Mouse (Mus musculus): Measurements from ENCODE around the gene Mrnip.
A peak's percentile ranks its signal among the peaks of the same experiment; 100 is the strongest.
"Not testable (repeated sequence)": the region's sequence is repeated elsewhere in the genome, so short reads cannot be mapped to it uniquely, and the experiment has no call there.

Gene Mrnip

DNA sequence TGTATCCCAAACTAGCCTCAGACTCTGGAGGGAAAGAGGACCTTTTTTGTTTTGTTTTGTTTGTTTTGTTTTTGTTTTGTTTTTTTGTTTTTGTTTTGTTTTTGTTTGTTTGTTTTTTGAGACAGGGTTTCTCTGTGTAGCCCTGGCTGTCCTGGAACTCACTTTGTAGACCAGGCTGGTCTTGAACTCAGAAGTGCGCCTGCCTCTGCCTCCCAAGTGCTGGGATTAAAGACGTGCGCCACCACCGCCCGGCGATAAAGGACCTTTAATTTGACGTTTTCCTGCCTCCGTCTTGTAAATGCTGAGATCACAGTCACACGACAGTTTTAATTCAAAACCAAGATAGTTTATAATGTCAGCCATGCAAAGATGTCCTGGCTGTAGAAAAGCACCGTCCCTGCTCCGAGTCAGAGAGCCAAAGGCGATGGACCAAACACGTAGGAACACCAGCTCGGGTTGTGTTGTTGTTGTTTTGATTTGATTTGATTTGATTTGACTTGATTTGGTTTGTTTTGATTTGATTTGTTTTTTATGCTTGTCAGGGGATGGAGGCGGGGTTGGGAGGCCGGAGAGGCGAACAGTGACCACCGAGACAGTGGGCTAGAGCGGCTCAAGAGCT is at the start of gene Mrnip:
Mrnip (plus strand) TSS at position 334 of the 619 bp plus-strand sequence.
- DNase-seq = not testable (repeated sequence)

DNA sequence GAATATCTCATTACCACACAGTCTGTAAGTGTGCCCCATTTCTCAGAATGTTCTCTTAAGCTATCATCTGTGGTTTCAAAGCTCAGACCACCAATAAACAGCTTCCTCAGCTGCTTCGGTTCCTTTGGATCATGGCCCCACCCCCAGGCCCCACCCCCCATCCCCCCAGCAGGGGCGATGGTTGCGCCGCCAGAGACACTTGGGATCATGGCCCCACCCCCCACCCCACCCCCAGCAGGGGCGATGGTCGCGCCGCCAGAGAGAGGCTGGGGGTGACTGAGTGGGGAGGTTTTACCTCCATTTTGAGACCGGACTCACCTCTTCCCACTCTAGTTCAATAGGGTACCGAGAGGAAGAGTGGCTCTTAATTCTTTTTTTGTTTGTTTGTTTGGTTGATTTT is 46.5 kb upstream of the Mrnip start:
- no peak for DNase-seq

DNA sequence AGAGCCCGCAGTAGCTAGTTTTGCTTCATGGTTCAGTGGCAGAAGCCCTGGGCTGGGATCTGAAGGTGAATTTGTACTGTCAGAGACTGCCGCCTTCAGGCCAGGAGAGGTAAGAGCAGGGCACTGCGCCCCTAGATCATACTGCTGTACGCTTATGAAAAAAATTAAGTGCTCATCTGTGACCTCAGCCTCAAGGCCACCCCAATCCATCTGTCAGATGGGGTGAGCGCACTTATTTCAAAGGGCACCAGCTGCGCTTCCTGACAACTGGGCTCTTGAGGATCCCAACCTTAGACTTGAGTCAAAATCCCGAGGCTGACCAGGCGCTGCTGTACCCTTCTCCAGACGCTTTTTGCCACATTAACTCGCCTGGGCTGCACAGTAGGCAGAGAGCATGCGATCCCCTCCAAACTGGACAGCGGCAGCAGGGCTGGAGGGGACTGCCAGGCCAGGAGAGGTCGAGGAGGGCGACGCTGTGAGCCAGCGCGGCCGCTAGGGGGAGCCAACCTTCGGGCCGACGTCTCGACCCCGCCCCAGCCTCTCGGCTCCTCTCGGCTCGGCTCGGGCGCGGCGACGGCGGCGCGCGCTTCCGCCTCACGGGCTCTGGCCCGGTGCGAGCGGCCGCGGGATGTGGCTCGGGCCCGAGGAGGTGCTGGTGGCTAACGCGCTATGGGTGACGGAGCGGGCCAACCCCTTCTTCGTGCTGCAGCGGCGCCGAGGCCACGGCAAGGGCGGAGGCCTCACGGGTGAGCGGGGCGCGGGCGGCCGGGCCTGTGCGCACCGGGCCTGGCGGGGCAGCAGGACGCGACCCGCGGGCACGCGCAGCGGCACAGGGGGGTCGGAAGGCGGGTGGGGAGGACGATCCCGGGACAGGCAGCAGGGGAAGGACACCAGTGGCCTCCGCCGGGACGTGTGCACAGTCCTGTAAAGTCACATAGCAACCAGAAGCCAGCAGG is 43.2 kb upstream of the Mrnip start, which contains the start of gene Tbc1d9b:
Tbc1d9b (plus strand) TSS at position 586 of the 956 bp plus-strand sequence.
- peak; percentile 95 to 96 for DNase-seq

DNA sequence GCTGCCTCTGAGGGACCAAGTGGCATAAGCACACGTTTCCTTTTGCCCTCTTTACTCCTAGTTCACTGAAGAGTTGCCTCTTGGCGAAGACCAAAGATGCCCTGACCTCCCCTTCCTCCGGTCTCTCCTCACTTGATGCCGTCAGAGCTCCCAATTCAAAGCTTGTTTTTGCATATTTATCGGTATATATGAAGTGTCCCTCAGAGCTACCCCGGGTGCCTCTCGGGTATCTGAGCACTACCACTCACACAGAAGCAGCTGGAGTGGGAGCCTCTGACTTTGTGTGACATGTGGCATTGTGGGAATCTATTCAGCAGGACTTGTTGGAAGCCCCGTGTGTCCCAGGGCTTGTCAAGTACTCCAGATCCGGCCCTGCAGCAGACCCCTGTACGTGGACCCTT is 42.4 kb upstream of the Mrnip start:
- DNase-seq = peak in 1 of 2 experiments; percentile 40

DNA sequence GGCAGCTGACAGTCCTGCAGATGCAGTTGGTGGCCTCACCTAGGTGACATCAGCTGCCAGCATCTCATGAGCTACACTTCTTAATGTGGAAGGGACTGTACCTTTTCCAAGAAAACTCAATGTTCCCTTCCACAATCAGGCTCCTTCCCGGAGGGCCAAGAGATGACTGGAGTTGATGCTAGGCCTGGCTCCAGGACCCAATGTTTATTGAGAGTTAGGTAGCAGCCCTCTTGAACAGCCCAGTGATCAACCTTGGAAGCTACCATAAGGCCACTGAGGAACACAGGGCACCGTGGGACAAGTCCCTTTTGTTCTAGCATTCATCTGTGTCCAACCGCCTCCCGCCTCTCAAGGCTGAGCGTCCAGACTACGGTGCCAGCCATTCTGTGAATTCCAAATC is 42.0 kb upstream of the Mrnip start:
- DNase-seq = peak; percentile 24 to 32

DNA sequence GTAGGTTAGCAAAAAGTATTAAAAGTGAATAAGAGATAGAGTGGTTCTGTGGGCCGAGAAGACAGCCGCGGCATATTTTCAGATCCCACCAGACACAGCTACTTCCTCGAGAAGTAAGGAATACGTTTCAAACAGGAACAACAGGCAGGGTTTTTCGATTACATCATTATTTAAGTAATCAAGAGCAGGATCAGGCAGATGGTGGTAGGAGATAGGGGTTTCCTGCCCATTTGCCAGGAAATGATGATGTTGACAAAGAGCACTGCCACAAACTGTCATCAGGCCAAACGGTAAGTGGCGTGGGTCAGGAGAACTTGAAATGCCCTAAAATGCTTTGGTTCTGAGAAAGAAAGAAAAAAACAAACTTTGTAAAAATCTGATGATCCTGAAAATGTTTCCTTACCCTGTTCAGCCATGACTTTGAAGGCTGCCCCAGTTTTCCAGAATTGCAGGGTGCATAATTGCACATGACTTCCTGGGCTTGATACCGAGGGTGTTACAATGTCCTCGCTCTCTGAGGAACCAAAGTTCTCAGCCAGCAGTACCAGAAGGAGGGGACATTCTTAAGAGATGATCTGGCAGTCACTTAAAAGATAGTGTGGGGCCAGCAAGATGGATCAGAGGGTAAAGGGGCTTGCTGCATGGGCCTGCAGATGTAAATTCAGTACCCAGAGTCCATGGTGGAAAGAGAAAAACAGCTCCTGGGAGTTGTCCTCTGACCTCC is 39.9 kb upstream of the Mrnip start:
- no peak for DNase-seq

DNA sequence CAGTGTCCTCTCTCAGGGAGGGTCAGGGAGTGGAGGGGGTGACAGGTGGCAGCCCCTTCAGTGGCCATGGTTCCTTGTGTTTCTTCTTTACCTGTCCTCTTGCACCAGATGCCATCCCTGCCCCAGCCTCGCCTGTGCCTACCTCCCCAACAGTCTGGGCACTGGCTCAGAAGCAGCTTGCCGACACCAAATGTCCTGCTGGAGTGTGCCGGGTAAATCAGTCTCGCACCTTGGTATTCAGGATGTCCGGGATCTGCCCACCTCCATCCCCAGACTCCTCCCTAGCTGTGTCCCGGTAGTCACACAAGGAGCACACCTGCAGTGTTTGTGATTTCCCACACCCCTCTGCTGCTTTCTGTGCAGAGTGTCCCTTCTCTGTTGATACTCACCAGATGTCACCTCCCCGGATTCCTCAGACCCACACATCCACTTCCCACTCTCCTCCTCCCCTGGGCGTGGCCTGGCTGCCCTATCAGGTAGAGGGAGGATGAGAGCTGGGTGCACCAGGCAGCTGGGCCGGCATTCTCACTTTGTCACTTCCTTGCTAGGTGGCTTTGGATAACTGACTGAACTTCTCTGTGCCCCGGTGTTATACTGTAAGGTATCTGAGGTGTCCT is 35.9 kb upstream of the Mrnip start:
- DNase-seq = no peak

DNA sequence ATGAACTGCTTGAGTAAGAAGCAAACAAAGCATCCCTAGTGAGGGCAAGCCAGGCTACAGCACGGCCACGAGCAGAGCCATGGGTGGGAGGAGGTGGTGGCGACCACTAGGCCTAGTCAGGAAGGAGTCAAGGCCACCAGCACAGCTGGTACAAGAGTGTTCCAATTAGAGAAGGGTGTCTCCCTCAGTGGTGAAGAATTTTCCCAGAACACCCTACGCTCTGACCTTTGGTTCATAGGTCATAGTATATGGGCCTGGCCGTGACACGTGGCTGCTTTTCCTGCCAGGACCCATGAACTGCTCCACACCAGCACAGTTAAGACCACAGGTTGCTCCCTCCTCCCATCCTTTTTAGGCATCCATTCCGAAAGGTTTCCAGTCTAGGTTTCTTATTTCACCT is 34.7 kb upstream of the Mrnip start:
- no peak for DNase-seq

DNA sequence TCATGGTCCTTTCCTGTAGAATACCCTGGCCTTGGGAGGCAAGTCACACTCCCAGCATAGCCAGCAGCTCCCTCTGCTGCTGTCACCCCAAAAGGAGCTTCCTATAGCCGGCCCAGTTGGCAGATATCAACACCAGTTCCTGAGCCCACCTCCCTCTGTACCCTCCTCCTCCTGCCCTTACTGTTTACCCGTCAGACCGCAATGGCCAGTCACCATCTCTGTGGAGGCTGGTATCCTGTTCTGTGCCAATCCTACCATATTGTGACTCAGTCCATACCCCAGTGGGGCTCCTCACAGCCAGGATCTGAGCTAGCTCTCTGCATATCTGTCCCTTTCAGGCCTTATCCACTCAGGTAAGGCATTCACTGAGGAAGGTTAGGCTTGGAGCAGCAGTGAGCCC is 28.7 kb upstream of the Mrnip start:
- no peak for DNase-seq

DNA sequence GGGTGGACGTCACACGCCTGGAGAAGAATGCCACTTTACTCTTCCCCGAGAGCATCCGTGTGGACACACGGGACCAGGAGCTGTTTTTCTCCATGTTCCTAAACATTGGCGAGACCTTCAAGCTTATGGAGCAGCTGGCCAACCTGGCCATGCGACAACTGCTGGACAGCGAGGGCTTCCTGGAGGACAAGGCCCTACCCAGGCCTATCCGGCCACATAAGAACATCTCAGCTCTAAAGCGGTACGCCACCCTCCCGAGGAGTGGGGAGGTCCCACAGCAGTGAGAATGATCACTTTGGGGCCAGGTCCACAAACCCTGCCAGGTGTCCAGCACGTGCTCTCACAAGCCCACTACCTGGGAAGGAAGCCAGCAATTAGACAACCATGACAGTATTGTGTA is 28.1 kb upstream of the Mrnip start:
- DNase-seq = no peak

DNA sequence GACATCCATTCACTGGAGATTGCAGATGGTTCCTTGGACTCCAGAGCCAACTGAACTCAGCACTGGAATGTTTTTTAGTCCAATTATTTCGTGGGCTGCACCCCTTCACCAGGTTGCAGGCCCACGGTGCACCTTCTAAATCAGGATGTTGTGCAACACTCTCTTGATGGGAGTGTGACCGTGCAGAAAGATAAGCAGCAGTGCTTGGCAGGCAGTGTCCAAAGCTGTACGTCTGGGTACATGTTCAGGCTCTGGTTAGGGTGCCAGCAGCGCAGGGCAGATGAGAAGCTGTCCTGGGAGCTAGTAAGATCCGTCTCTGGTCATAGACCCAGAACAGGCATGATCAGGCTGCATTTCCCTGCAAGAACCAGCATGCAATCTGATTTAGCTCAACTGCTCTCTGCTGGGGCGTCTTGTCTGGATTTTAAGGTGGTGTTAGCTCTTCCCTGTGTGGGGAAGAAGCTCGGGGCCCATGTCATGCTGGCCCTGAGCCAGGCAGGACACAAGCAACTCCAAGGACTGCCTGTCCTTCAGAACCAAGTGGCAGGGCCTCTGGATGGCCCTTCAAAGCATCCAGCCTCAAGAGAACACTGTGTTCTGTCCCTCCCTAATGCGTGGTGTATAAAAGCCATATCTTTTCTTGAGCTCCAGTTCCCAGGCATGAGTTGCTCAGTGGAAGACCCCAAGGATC is 26.8 kb upstream of the Mrnip start:
- DNase-seq = no peak

DNA sequence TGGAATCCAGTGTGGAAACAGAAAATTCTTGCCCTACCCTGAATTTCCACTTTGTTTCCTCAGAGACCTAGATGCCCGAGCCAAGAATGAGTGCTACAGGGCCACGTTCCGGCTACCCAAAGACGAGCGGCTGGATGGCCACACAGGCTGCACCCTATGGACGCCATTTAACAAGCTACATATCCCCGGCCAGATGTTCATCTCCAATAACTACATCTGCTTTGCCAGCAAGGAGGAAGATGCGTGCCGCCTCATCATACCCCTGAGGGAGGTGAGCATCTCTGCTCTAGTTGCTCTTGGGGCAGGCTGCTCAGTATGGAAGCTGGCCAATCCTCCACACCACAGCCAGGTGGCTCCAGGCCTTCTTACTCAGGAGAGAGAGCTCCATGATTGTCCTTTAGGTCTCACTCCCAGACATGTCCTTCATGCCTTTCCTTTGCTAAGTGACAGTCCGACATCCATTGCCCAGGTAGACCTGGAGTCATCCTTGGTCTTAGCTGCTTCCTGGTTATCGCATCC is 26.2 kb upstream of the Mrnip start:
- DNase-seq = peak; percentile 40 to 42

DNA sequence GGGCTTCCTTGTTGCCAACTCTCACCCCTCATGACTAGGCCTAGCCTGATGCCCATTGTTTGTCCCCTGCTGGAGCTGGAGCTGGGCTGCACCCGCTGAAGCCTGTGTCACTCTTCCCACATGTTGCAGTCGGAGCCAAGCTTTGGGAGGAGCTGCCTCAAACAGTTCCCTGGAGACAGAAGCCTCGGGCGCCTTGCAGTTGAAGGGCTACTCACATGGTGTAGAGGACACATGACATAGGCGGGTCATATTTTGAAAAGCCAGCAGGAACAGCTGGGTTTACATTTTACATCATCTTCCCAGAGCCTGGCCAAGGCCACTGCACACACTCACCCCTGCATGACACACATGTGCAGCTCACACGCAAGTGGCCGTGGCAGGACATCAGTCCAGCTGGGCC is 25.0 kb upstream of the Mrnip start:
- no peak for DNase-seq

DNA sequence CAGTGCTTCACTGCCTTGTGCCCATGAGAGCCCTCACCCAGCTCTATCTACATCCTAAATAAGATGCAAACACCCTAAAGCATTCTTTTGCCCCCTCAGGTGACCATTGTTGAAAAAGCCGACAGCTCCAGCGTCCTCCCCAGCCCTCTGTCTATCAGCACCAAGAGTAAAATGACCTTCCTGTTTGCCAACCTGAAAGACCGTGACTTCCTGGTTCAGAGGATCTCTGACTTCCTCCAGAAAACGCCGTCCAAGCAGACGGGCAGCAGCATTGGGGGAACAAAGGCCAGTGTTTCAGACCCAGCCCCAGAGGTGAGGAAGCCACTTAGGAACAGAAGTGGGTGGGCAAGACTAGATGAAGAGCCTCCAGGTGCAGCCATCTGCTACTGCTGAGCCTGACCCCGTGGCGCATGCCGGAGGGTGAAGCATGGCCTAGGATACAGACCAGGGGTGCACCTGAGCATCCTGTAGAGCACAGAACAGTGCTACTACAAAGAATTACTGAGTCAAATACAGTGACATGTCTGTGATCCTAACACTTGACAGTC is 24.6 kb upstream of the Mrnip start:
- no peak for DNase-seq

DNA sequence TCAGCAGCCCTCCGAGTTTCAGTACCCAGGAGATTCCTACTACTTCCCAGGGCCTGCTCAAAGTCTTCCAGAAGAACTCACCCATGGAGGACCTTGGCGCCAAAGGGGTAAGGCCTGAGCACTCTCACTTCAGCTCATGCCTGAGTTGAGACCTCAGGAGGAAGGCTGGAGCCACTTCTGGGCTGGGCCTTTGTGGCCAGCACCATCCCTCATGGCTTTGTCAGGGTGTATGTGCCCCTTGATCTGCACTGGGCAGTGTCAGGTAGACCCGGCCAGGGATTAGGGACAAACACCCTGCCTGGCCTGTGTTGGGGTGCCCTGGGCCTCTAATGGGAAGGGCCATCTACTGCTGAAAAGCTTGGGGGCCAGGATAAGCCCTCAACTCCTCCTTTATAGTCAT is 22.9 kb upstream of the Mrnip start:
- no peak for DNase-seq

DNA sequence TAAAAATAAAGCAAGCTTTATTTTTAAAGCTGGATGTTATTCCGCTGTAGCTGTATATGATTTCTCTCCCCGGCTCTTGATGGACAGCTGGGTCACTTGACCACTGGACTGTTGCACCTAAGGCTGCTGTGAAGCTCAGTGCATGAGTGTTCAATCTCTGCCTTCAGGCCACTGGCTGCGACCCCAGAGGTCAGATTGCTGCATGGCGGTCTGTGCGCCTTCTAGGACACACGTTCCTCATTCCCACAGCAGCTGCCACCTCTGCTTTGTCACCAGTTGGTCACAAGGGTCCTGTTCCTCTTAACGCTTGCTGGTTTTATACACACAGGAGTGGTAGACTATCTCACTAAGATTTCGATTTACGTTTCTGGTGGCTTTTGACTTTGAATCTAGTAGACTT is 20.1 kb upstream of the Mrnip start:
- DNase-seq = no peak

DNA sequence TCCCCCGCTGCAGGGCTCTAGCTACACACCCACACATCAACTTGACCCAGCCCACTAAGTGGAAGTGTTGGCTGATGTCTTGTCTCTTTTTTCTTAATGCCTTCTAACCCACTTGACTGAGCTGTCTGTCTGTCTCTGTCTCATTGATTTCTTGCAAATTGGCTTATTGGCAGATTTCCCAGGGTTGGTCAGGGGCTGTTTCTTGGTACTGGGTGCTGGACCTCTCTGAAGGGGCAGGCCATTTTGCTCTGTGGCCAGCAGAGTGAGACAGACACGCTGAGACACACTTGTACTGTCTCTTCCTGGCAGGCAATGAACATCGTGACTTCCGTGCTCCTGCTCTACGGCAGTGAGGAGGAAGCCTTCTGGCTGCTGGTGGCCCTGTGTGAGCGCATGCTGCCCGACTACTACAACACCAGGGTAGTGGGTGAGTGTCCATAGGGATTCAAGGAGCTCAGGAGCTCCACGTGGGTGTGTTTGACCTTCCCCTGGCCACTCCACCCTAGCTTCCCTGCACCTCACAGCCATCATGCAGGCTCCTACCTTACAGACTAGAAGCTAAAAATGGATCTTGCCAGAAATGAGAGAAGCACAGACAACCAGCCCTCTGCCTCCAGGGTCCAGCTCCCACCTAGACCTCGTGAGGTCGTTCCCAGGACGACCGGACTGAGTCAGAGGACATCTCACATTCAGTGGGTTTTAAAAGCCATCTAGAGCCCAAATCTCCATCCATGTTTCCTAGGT is 19.3 kb upstream of the Mrnip start:
- DNase-seq = no peak

DNA sequence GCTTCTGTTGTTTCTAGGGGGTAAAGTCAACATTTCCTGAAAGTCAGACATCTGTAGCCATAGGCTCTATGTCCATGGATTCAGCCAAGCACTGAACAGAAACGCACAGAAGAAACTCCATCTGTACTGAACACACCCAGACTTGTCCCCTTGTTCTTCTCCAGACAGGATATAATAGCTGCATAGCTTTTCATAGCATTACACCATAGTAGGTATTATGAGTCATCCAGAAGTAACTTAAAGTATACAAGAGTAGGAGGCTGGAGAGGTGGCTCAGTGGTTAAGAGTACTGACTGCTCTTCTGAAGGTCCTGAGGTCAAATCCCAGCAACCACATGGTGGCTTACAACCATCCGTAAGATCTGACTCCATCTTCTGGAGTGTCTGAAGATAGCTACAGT is 18.5 kb upstream of the Mrnip start:
- DNase-seq = no peak

DNA sequence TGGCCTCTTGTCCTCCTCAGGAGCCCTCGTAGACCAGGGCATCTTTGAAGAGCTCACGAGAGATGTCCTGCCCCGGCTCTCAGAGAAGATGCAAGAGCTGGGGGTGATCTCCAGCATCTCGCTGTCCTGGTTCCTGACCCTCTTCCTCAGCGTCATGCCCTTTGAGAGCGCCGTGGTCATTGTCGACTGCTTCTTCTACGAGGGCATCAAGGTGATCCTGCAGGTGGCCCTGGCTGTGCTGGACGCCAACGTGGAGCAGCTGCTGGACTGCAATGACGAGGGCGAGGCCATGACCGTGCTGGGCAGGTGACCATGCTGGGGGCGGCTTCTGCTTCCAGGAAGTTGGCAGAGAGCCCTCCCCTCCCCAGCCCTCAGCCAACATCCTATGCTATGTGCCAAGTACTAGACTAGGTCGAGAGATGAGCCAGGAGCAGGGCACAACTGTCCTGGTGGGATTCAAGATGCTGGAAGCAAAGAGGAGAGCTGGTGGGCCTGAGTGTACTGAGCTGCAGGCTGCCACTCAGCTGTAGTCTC is 17.5 kb upstream of the Mrnip start:
- DNase-seq = peak; percentile 55 to 64

DNA sequence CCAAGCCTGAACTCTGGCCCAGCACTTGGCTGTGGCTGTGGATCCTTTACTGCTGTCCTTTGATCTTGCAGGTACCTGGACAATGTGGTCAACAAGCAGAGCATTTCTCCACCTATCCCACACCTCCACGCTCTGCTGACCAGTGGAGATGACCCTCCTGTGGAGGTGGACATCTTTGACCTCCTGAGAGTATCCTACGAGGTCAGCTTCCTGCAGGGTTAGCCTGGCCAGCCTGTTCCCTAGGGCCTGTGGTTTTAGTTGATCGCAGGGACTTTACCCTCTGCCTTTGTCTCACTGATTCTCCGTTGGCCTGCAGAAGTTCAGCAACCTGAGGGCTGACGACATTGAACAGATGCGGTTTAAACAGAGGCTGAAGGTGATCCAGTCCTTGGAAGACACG is 15.9 kb upstream of the Mrnip start:
- DNase-seq = no peak

DNA sequence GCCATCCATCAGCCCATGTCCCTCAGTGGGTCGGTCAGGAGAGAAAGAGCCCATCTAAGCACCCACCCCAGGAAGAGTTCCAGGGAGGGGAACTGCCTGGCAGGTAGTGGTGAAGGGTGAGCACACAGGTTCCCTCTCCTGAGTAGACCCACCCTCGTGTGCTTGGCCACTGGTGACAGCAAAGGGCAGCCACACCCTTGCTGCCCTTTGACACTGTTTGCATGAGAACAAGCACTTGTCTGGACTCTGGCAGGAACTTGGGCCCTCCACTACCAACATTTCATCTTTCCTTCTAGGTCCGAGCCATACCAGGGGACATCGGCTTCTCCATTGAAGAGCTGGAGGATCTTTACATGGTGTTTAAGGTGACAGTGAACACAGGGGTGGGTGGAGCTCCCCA is 14.9 kb upstream of the Mrnip start:
- no peak for DNase-seq

All from cerebellum, postnatal 14 days (tissue).